Mouse (Mus musculus): ENCODE results near the gene Rufy1.

The Rufy1 gene

GRCm38 (mm10) chr11:50358950-50359861 is 71.7 kb downstream of the Rufy1 start:
- Histone ChIP-seq H3K36me3 (ENCODE audit: insufficient read depth, low read length) (peaks cover 6% of the 10 kb centered on the region; the same call in 1 of the 2 replicates), H3K4me3 (replicated peaks; ENCODE audit: low read length) (peak overlapping the region; percentile 83), H3K9me3 (ENCODE audit: low read length) (no peaks in the 10 kb centered on the region), H3K4me1 (replicated peaks; ENCODE audit: low read depth, low read length) (peaks cover 15% of the 10 kb centered on the region), H3K27me3 (ENCODE audit: insufficient read depth, low read length) (peaks cover 48% of the 10 kb centered on the region)
- TF ChIP-seq NANOG (IDR thresholded peaks at IDR 0.05; ENCODE audit: borderline replicate concordance, low read length) (no peak), POU5F1 (IDR thresholded peaks at IDR 0.05; ENCODE audit: borderline replicate concordance, low read length) (no peak), CTCF (conservative IDR thresholded peaks at IDR 0.05; ENCODE audit: low read length) (no peak)

- Histone ChIP-seq H3K36me3 (ENCODE audit: insufficient read depth, low read length) (peaks cover 6% of the 10 kb centered on the region; the same call in 1 of the 2 replicates), H3K4me1 (replicated peaks; ENCODE audit: low read depth, low read length) (peaks cover 15% of the 10 kb centered on the region), H3K9me3 (ENCODE audit: low read length) (no peaks in the 10 kb centered on the region), H3K4me3 (replicated peaks; ENCODE audit: low read length) (no peak overlapping the region), H3K27me3 (ENCODE audit: insufficient read depth, low read length) (peaks cover 22% of the 10 kb centered on the region)
- TF ChIP-seq NANOG (IDR thresholded peaks at IDR 0.05; ENCODE audit: borderline replicate concordance, low read length) (no peak), CTCF (conservative IDR thresholded peaks at IDR 0.05; ENCODE audit: low read length) (no peak), POU5F1 (IDR thresholded peaks at IDR 0.05; ENCODE audit: borderline replicate concordance, low read length) (no peak)
Measured at GRCm38 (mm10) chr11:50355395-50355794, 75.5 kb downstream of the Rufy1 start.

- Histone ChIP-seq H3K4me3 (replicated peaks; ENCODE audit: low read length) (no peak overlapping the region), H3K9me3 (ENCODE audit: low read length) (no peaks in the 10 kb centered on the region), H3K27me3 (ENCODE audit: insufficient read depth, low read length) (peaks cover 21% of the 10 kb centered on the region), H3K36me3 (ENCODE audit: insufficient read depth, low read length) (peaks cover 6% of the 10 kb centered on the region; the same call in 1 of the 2 replicates), H3K4me1 (replicated peaks; ENCODE audit: low read depth, low read length) (peaks cover 11% of the 10 kb centered on the region)
- TF ChIP-seq POU5F1 (IDR thresholded peaks at IDR 0.05; ENCODE audit: borderline replicate concordance, low read length) (no peak), NANOG (IDR thresholded peaks at IDR 0.05; ENCODE audit: borderline replicate concordance, low read length) (no peak), CTCF (conservative IDR thresholded peaks at IDR 0.05; ENCODE audit: low read length) (no peak)
Measured at GRCm38 (mm10) chr11:50354851-50355250, 76.1 kb downstream of the Rufy1 start.

- no peak for TF ChIP-seq NANOG (IDR thresholded peaks at IDR 0.05; ENCODE audit: borderline replicate concordance, low read length)
- peak; percentile 23; the same call in 1 of the 2 replicates for TF ChIP-seq CTCF (conservative IDR thresholded peaks at IDR 0.05; ENCODE audit: low read length)
- Histone ChIP-seq H3K4me3 (replicated peaks; ENCODE audit: low read length) (no peak within 1 kb of the TSS), H3K4me1 (replicated peaks; ENCODE audit: low read depth, low read length) (peaks cover 8% of the 10 kb centered on the region), H3K27me3 (ENCODE audit: insufficient read depth, low read length) (peaks cover 21% of the 10 kb centered on the region), H3K36me3 (ENCODE audit: insufficient read depth, low read length) (peaks cover 6% of the 10 kb centered on the region; the same call in 1 of the 2 replicates), H3K9me3 (ENCODE audit: low read length) (no peaks in the 10 kb centered on the region)
Measured at GRCm38 (mm10) chr11:50354162-50354561, 76.8 kb downstream of the Rufy1 start, which contains the start of gene Cby3. Gene Cby3 (plus strand): TSS chr11:50354462.

- no peaks in the 10 kb centered on the region for H3K9me3 ChIP-seq (ENCODE audit: low read length)
- H3K27me3 ChIP-seq (ENCODE audit: insufficient read depth, low read length): peaks cover 2% of the 10 kb centered on the region; the same call in 1 of the 2 replicates
- H3K4me1 ChIP-seq (replicated peaks; ENCODE audit: low read depth, low read length): no peaks in the 10 kb centered on the region
- TF ChIP-seq NANOG (IDR thresholded peaks at IDR 0.05; ENCODE audit: borderline replicate concordance, low read length) (no peak), POU5F1 (IDR thresholded peaks at IDR 0.05; ENCODE audit: borderline replicate concordance, low read length) (no peak), CTCF (conservative IDR thresholded peaks at IDR 0.05; ENCODE audit: low read length) (no peak)
- H3K4me3 ChIP-seq (replicated peaks; ENCODE audit: low read length): no peak overlapping the region
- no peaks in the 10 kb centered on the region for H3K36me3 ChIP-seq (ENCODE audit: insufficient read depth, low read length)
Measured at GRCm38 (mm10) chr11:50352177-50352576, 78.7 kb downstream of the Rufy1 start.

- H3K4me3 ChIP-seq (replicated peaks; ENCODE audit: low read length): no peak overlapping the region
- H3K9me3 ChIP-seq (ENCODE audit: low read length): no peaks in the 10 kb centered on the region
- TF ChIP-seq CTCF (conservative IDR thresholded peaks at IDR 0.05; ENCODE audit: low read length) (no peak), NANOG (IDR thresholded peaks at IDR 0.05; ENCODE audit: borderline replicate concordance, low read length) (no peak), POU5F1 (IDR thresholded peaks at IDR 0.05; ENCODE audit: borderline replicate concordance, low read length) (no peak)
- peaks cover 14% of the 10 kb centered on the region for H3K4me1 ChIP-seq (replicated peaks; ENCODE audit: low read depth, low read length)
- H3K27me3 ChIP-seq (ENCODE audit: insufficient read depth, low read length): no peaks in the 10 kb centered on the region
- H3K36me3 ChIP-seq (ENCODE audit: insufficient read depth, low read length): no peaks in the 10 kb centered on the region
Measured at GRCm38 (mm10) chr11:50346256-50347032, 84.5 kb downstream of the Rufy1 start.

GRCm38 (mm10) chr11:50345486-50345885 is 85.4 kb downstream of the Rufy1 start:
- Histone ChIP-seq H3K27me3 (ENCODE audit: insufficient read depth, low read length) (no peaks in the 10 kb centered on the region), H3K36me3 (ENCODE audit: insufficient read depth, low read length) (no peaks in the 10 kb centered on the region), H3K4me1 (replicated peaks; ENCODE audit: low read depth, low read length) (peaks cover 14% of the 10 kb centered on the region), H3K9me3 (ENCODE audit: low read length) (no peaks in the 10 kb centered on the region), H3K4me3 (replicated peaks; ENCODE audit: low read length) (no peak overlapping the region)
- TF ChIP-seq POU5F1 (IDR thresholded peaks at IDR 0.05; ENCODE audit: borderline replicate concordance, low read length): no peak
- TF ChIP-seq NANOG (IDR thresholded peaks at IDR 0.05; ENCODE audit: borderline replicate concordance, low read length): no peak
- TF ChIP-seq CTCF (conservative IDR thresholded peaks at IDR 0.05; ENCODE audit: low read length): no peak
